Mouse (Mus musculus): ENCODE results near the gene Lrrc1.

The Lrrc1 gene

DNA sequence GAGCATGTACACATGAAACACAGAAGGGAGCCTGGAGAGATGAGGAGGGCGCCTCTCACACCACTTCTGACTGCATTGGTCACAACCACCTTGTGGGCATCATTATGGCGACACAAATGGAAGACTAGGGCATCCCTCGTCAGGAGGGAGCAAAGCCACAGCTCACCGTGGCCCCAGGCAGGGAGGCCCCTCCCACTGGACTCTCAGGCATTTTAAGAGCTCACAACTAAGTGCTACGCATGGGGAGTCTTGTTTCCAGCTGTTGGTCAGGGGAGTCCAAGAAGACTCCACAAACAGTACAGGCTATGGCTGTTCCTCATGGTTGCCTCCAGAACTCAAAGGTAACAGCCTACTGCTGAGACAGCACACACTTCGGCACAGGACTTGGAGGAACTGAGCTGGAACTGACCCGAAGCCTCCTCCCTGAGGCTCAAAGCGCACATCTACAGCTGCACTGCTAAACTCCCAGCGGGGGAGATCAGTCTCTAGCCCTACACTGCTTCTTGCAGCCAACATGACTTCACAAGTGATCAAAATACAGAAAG, 83.2 kb downstream of the Lrrc1 start:
- peak; percentile 88 for DNase-seq

GRCm38 (mm10) chr9:77460408-77460807, 84.3 kb downstream of the Lrrc1 start:
- DNase-seq = no peak

DNA sequence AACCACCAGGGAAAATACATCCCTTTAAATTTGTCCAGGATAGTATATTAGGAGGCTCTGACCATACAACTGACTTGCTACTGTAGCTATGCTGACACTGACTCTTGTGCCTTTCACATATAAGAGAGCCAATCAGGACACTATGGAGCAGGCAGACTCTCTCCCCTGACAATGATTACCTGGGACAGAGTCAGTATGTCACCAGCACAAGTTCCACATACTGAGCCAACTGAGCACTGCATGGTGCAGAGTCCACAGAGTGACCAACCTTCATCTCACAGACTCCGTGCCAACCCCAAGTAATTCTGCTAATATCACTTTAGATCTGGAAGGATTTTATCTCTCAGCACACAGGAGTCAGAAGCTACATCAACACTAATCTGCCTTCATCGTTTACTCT, 85.3 kb downstream of the Lrrc1 start:
- DNase-seq = peak; percentile 50

- no peak for DNase-seq
Measured at GRCm38 (mm10) chr9:77456169-77456826, 88.4 kb downstream of the Lrrc1 start.

DNA sequence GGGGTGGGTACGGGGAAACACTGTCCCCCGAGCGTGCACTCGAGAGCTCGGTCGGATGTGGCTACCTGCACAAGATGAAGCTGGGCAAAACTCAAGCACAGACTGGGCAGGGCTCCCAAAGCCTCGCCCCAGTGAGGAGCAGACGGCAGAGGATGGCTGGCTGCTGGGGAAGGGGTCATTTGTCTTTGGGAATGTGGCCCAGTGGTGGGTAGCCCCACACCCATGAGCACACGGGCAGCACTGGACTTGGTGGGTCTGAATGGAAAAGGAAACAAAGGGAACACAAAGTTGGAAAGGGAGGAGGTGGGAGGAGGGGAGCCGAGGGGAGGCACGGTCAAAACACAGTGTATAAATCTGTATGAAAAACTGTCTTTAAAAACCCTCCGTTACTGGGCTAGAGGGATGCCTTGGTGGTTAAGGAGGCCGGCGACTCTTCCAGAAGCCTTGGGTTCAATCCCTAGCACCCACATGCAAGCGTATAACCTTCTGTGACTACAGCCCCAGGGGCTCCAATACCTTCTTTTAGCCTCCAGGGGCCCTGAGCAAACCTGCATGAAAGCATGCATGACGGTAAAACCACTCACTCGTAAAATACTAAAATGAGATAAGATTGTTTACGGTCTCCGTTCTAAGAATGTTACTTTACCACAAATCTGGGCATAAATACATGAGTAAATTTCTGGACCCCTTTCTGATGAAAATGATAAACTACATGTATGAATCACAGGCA, 89.1 kb downstream of the Lrrc1 start:
- DNase-seq = no peak

- DNase-seq = no peak
Measured at GRCm38 (mm10) chr9:77452046-77452807, 92.4 kb downstream of the Lrrc1 start.

- DNase-seq = no peak
Measured at GRCm38 (mm10) chr9:77450447-77450846, 94.2 kb downstream of the Lrrc1 start.

DNA sequence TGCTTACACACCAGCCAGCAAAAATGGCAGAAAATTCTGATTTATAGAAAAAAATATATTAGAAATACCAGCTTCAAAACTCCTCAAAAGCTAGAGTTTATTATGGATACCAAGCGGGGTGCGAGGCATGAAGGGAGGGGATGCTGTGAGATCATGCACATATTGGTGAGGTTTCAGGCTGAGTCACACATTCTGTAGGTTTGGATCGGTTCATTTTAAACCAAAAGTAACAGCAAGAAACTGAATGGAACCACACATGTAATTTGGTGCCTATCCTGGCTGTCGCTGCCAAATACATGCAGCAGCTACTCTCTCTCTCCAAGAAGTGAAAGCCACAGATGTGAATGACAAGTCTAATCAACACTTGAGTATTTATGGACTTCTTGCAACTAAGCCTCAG, 99.8 kb downstream of the Lrrc1 start:
- DNase-seq = no peak

GRCm38 (mm10) chr9:77439371-77439770, 105.3 kb downstream of the Lrrc1 start:
- no peak for DNase-seq

DNA sequence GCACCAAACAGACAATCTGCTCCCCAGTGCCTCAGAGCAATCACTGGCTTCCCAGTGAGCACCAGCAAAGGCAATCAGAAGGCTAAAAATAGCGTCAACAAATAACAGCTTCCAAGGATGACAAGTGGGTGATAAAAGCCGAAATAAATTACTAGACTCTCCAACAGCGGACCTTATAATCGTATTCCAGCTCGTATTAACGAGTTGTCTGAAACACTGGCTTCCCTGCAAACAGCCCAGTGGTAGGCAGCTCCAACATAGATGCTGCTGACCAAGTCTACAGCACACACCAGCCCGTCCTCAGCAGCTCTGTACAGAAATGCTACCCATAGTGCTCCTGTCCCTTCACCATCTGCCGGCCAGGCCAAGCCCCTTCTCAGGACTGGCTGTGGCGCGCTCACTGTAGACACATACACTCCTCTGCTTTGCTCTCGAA, 105.8 kb downstream of the Lrrc1 start:
- DNase-seq = no peak

DNA sequence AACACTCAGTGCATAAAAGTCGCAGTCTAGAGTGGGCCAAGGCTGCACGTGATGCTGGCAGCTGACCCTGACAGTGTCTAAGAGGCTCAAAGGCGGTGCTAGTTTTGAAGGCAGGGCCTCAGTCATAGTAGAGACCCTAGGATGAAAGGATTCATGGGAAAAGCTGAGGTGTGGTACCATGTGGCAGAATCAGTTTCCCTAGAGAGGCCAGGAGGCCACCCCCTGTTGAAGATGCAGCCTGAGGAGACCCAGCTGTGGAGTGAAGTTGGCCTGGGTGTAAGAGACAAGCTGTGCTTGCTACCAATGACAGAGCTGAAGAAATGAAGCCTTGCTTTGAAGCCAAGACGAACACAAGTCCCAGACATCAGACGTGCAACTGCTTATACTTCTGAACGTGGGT, 107.5 kb downstream of the Lrrc1 start:
- no peak for DNase-seq

- DNase-seq = no peak
Measured at GRCm38 (mm10) chr9:77434965-77435364, 109.7 kb downstream of the Lrrc1 start.

GRCm38 (mm10) chr9:77433476-77433875, 111.2 kb downstream of the Lrrc1 start:
- DNase-seq = no peak

- DNase-seq = no peak
Measured at GRCm38 (mm10) chr9:77432030-77432429, 112.6 kb downstream of the Lrrc1 start.

GRCm38 (mm10) chr9:77430413-77431087, 114.1 kb downstream of the Lrrc1 start:
- DNase-seq = no peak

DNA sequence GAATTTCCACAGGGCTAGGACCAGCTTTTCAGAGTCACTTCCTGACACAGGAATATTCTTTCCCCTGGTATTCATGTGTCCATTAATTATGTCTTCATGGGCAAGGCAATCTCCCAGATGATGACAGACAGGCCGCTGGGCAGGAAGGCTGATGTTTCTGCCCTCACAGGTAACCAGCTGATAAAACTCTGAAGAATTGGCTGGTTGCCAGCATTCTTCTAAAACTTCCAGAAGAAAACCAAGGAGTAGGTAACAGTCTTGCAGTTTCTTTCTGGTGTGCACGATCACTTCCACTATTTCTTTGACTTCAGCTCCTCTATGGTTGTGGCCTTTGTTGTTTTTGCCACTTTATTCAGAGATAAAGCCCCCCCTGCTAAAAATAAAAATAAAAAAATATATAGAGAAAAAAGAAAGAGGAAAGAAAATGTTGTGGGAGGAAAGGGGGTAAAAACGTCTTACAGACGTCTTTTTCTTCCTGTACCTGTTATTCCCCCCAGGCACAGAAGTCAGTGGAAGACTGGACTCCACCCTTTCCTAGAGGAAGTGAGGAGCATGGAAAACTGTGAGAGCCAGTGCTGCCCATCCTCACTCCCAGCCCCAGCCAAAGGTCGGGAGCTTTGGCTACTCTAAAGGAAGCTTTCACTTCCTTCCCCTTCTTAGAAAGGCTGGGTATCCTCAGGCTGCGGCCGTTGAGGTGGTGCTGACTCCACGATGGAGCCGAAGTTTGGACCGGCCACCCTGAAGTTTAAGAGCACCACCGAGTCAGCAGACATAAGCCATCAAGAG, 115.2 kb downstream of the Lrrc1 start:
- DNase-seq = no peak

GRCm38 (mm10) chr9:77428748-77429140, 115.9 kb downstream of the Lrrc1 start:
- no peak for DNase-seq

GRCm38 (mm10) chr9:77428115-77428747, 116.4 kb downstream of the Lrrc1 start:
- no peak for DNase-seq

DNA sequence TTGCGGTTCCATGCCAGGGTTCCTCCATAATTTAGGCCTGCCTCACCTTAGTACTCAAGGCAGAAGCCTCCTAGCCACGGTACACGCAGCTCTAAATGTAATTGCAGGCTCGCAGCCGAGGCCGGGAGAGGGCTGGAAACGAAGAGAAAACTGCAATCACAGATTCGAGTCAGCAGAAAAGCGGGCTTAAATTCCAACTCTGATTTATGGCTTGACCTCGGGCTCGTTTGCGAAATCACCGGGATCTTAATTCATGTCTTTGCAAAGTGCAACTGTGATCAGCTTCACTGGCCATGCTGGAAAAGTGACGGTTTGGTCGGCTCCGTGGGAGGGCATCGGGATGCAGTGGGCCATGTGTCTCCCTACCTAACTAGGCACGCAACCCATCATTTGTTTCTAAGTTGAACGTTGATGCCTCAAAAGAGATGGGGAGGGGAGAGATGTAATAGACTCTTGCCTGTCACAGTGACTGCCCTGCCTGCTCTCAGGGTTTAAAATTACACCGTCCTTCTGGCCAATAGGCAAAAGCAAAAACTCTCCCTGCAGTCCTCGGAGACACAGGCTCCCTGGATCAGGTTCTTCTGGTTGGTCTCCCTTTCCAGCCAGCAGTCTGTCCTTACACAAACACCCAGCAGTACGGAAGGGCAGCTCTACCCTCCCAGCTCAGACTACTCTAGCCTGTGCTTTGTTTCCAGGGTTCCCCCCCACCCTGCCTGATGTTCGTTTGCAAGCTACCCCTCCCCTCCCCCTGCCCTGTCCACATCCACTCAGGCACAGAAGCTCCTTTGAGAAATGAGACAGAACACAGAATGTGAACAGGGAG, 117.2 kb downstream of the Lrrc1 start:
- peak; percentile 53 for DNase-seq

- no peak for DNase-seq
Measured at GRCm38 (mm10) chr9:77426110-77426509, 118.6 kb downstream of the Lrrc1 start.

GRCm38 (mm10) chr9:77425553-77425952, 119.1 kb downstream of the Lrrc1 start:
- DNase-seq = no peak
